Mouse (Mus musculus) liver, postnatal 0 days (tissue): ENCODE measurements at regions not wholly inside any gene's neighbourhood (a gene's known extent, or its start where the extent isn't known, plus 50 kb on each side); places are given as distances from the start of the nearest gene placed in this dataset.
"Not testable (repeated sequence)": the region's sequence is repeated elsewhere in the genome, so short reads cannot be mapped to it uniquely, and the experiment has no call there.

ENCODE experiments used
- ATAC-seq: fragments of 200-750 bp; cut with Nextera tagmentation; 2 replicates; pipeline ENCODE4 v1.8.0; 2017; ENCODE audit warnings: mild to moderate bottlenecking, moderate library complexity
- DNase-seq: peaks from one replicate; pipeline ENCODE4 v3.0.0-alpha.2; 2016
- H3K27ac ChIP-seq: fragments of 300-500 bp; sonication (generic); 2 replicates; pipeline ENCODE4 v1.5.1; 2014; ENCODE audit warnings: antibody characterized with exemption, moderate library complexity, mild to moderate bottlenecking, low read depth
- H3K27me3 ChIP-seq: fragments of 300-500 bp; sonication (generic); 2 replicates; pipeline ENCODE4 v1.6.1; 2014; ENCODE audit warnings: low read length, control low read depth, mixed read lengths; ENCODE audit not compliant: insufficient read depth
- H3K36me3 ChIP-seq: fragments of 300-500 bp; sonication (generic); replicated peaks from 2 replicates; pipeline ENCODE4 v1.6.1; 2014; ENCODE audit warnings: mild to moderate bottlenecking, control low read depth, low read length, moderate library complexity, mixed read lengths; ENCODE audit not compliant: insufficient read depth
- H3K4me1 ChIP-seq: fragments of 300-500 bp; sonication (generic); 2 replicates; pipeline ENCODE4 v1.6.1; 2014; ENCODE audit warnings: antibody characterized with exemption, mild to moderate bottlenecking, control low read depth; ENCODE audit not compliant: insufficient read depth
- H3K4me2 ChIP-seq: fragments of 300-500 bp; sonication (generic); 2 replicates; pipeline ENCODE4 v1.6.1; 2014; ENCODE audit warnings: low read depth, mild to moderate bottlenecking, low read length, moderate library complexity, mixed read lengths
- H3K4me3 ChIP-seq: fragments of 300-500 bp; sonication (generic); 2 replicates; pipeline ENCODE4 v1.5.1; 2014; ENCODE audit warnings: low read depth, low read length
- H3K9ac ChIP-seq: fragments of 300-500 bp; sonication (generic); replicated peaks from 2 replicates; pipeline ENCODE4 v1.6.1; 2014; ENCODE audit warnings: mild to moderate bottlenecking, moderate library complexity
- H3K9me3 ChIP-seq: fragments of 300-500 bp; sonication (generic); 2 replicates; pipeline ENCODE4 v1.6.1; 2016; ENCODE audit warnings: mild to moderate bottlenecking, control low read depth, low read length, mixed read lengths
- CTCF ChIP-seq: sonication (generic); IDR thresholded peaks from 2 replicates; pipeline ENCODE4 v1.5.1; 2016; ENCODE audit warnings: antibody characterized with exemption, low read depth
- EP300 ChIP-seq: IDR thresholded peaks from 2 replicates; pipeline ENCODE4 v1.6.1; 2016; ENCODE audit warnings: antibody characterized with exemption, low read depth, mild to moderate bottlenecking
- WGBS: fragments of 180-500 bp; shearing (Covaris S2); extraction: QIAGEN DNeasy Blood & Tissue Kit; methylation state at CpG from one replicate; pipeline ENCODE4 v1.1.7; 2014; ENCODE audit not compliant: insufficient replicate concordance; 5-methylcytosine and 5-hydroxymethylcytosine counted together

DNA sequence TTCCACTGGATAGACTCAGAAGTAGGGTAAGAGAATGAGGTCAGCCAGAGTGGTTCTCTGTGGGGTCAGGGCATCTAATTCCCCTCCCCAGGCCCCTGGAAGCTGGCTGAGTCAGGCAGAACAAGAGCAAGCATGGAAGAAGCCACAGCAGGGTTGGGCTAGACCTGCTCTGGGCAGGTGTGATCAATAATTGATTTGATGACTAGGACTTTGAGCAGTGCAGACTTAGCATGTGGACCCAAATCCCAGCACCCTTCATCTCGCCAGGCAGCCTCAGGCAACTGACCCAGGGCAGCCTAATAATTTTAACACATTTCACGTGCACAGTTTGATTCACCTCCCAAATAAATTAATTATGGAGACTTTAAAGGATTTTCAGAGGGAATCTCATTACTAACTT lies 67.2 kb downstream of the Qdpr start:
- WGBS = 59% methylated on average over 2 of the region's 2 CpGs
- no peaks in the 10 kb centered on the region for H3K36me3 ChIP-seq
- H3K4me2 ChIP-seq = no peak overlapping the region
- H3K27ac ChIP-seq = no peak overlapping the region
- no peak for ATAC-seq
- H3K4me3 ChIP-seq = no peak overlapping the region
- H3K9me3 ChIP-seq = no peaks in the 10 kb centered on the region
- H3K27me3 ChIP-seq = no peaks in the 10 kb centered on the region
- TF ChIP-seq EP300 (no peak), CTCF (no peak)
- no peak for DNase-seq
- no peaks in the 10 kb centered on the region for H3K4me1 ChIP-seq
- H3K9ac ChIP-seq = no peak overlapping the region

DNA sequence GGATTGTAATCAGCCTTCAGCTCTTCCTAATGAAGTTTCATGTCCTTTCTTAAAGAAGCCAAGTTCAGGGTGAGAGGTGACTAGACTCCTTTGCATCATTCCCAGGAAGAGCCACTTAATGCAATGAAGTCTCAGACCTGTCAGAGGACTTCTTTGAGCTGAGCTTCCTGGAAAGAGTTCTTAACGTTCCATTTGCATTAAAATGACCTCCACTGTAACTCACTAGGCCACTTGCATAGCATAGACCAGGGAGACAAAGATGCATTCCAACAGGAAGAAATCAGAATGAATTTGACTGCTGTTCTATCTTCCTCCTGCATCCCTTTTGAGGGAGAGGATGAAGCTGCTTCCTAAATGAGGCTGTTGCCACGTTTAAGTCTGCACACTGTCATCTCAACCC lies 71.5 kb downstream of the Qdpr start:
- DNase-seq = no peak
- WGBS = 9% methylated on average over 2 of the region's 2 CpGs
- Histone ChIP-seq H3K4me3 (no peak overlapping the region), H3K4me1 (no peaks in the 10 kb centered on the region), H3K27ac (no peak overlapping the region), H3K9ac (no peak overlapping the region), H3K27me3 (no peaks in the 10 kb centered on the region), H3K9me3 (no peaks in the 10 kb centered on the region), H3K36me3 (no peaks in the 10 kb centered on the region), H3K4me2 (no peak overlapping the region)
- no peak for ATAC-seq
- TF ChIP-seq CTCF = no peak
- no peak for TF ChIP-seq EP300

DNA sequence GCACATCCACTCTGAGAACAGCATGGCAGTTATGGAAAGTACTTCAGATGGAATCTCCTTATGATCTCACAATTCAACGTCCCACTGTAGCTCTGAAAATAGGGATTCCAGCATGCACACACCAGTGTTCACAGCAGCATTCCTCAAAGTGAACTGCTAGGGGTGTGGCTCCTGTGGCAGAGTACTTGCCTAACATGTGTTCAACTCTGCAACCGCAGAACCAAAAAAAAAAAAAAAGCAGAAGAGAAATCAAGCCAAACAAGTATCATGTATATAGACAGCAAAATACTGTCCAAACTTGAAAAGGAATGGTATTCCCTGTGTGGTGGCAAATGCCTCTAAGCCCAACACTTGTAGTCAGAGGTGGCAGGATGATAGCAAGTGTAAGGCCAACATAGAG lies 77.0 kb downstream of the Qdpr start:
- H3K36me3 ChIP-seq = no peaks in the 10 kb centered on the region
- TF ChIP-seq EP300 = no peak
- no peak for TF ChIP-seq CTCF
- no peak overlapping the region for H3K4me2 ChIP-seq
- no peaks in the 10 kb centered on the region for H3K9me3 ChIP-seq
- no peak overlapping the region for H3K4me3 ChIP-seq
- no peak overlapping the region for H3K27ac ChIP-seq
- H3K4me1 ChIP-seq = no peaks in the 10 kb centered on the region
- no peak overlapping the region for H3K9ac ChIP-seq
- H3K27me3 ChIP-seq = no peaks in the 10 kb centered on the region
- 64% methylated on average over 2 of the region's 2 CpGs for WGBS
- DNase-seq (no peak), ATAC-seq (no peak)

DNA sequence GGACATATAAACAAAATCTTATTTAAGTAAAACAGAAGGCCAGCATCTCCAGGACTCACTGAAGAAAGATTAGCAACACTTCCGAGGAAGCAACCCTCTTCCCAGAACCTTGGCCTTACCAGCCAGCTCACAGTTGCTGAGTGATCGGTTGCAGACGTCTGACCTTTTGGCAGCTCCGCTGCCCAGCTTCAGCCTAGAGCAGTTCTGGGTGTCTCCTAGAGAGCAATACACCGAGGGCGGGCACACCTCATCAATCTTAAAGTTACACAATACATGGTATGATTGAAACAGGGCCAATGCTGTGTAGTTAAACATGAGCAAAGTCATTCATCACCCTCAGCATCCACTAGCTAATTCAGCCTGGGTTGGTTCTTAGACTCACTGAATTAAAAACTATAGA lies 81.6 kb downstream of the Qdpr start:
- 75% methylated on average over 6 of the region's 6 CpGs for WGBS
- TF ChIP-seq EP300 (no peak), CTCF (no peak)

DNA sequence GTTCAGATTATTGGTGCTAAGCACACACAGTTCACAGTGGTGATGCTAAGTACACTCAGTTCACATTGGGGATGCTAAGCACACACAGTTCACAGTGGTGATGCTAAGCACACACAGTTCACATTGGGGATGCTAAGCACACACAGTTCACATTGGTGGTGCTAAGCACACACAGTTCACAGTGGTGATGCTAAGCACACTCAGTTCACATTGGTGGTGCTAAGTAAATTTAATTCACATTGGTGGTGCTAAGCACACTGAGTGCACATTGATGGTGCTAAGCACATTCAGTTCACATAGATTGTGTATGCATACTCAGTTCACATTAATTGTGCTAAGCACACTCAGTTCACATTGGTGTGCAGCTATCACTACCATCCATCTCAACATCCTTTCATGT lies 89.8 kb downstream of the Qdpr start:
- no peak for TF ChIP-seq EP300
- no peak for TF ChIP-seq CTCF
- DNase-seq = no peak
- Histone ChIP-seq H3K9ac (no peak overlapping the region), H3K4me2 (no peak overlapping the region), H3K27me3 (no peaks in the 10 kb centered on the region), H3K27ac (no peak overlapping the region), H3K4me1 (no peaks in the 10 kb centered on the region), H3K4me3 (no peak overlapping the region), H3K9me3 (no peaks in the 10 kb centered on the region), H3K36me3 (no peaks in the 10 kb centered on the region)
- ATAC-seq = no peak

More for the DNA sequence above, 81.6 kb downstream of the Qdpr start:
- H3K36me3 ChIP-seq = no peaks in the 10 kb centered on the region
- no peaks in the 10 kb centered on the region for H3K4me1 ChIP-seq
- H3K9ac ChIP-seq = no peak overlapping the region
- H3K9me3 ChIP-seq = no peaks in the 10 kb centered on the region
- H3K27ac ChIP-seq = no peak overlapping the region
- H3K27me3 ChIP-seq = no peaks in the 10 kb centered on the region
- no peak overlapping the region for H3K4me2 ChIP-seq
- H3K4me3 ChIP-seq = no peak overlapping the region
- no peak for ATAC-seq
- DNase-seq = no peak

DNA sequence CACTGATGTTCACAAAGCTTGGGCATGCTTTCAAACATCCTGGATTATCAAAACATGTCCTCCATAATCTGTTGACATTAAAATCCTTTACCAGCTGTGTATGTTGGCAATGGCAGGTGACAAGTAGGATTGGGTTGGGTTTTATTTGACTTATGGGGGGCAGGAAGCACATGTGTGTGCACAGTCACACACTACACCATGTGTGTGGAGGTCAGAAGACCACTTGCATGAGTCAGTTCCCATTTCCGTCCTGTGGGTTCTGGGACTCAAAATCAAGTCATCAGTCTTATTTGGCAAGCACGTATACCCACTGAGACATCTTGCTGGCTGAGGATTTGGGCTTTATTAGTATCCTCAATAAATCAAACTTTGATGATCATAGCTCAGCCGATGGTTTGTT lies 109.6 kb downstream of the Qdpr start:
- no peak for DNase-seq
- H3K4me3 ChIP-seq = no peak overlapping the region
- H3K9ac ChIP-seq = no peak overlapping the region
- no peaks in the 10 kb centered on the region for H3K9me3 ChIP-seq
- ATAC-seq = no peak
- no peak overlapping the region for H3K27ac ChIP-seq
- H3K4me2 ChIP-seq = no peak overlapping the region
- WGBS = 63% methylated on average over 3 of the region's 3 CpGs
- H3K4me1 ChIP-seq = no peaks in the 10 kb centered on the region; the same call in 1 of the 2 replicates
- TF ChIP-seq EP300 = no peak
- no peaks in the 10 kb centered on the region for H3K27me3 ChIP-seq
- no peaks in the 10 kb centered on the region for H3K36me3 ChIP-seq

DNA sequence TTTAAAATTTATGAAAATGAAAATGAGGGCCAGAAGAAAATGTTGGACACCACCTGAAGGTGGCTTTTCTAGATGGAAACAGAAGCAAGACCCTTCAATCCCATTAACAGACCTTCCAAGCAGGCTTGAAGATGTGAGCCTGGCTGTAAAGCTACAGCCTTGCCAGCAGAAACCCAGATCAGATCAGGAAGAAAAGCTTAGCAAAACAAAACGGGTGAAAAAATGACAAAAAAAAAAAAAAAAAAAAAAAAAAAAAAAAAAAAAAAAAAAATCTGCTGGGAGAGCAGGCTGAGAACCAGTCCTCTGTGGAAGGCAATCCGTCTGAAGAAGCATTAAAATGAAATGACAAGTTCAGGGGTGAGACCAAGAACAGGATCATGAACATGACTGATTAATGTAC lies 113.2 kb downstream of the Qdpr start:
- Histone ChIP-seq H3K4me1 (no peaks in the 10 kb centered on the region), H3K27me3 (no peaks in the 10 kb centered on the region), H3K27ac (no peak overlapping the region), H3K4me2 (no peak overlapping the region), H3K36me3 (no peaks in the 10 kb centered on the region), H3K9me3 (no peaks in the 10 kb centered on the region), H3K9ac (no peak overlapping the region), H3K4me3 (no peak overlapping the region)
- DNase-seq (no peak), ATAC-seq (no peak)
- TF ChIP-seq CTCF (no peak), EP300 (no peak)
- 32% methylated on average over 2 of the region's 2 CpGs for WGBS

DNA sequence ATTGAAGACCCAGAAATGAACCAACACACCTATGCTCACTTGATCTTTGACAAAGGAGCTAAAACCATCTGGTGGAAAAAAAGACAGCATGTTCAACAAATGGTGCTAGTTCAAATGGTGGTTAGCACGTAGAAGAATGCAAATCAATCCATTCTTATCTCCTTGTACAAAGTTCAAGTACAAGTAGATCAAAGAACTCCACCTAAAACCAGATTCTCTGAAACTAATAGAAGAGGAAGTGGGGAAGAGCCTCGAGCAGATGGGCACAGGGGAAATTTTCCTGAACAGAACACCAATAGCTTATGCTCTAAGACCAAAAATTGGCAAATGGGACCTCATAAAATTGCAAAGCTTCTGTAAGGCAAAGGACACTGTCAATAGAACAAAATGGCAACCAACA lies 125.6 kb downstream of the Qdpr start:
- not testable (repeated sequence) for DNase-seq, H3K36me3 ChIP-seq, H3K4me3 ChIP-seq, H3K9me3 ChIP-seq, H3K27ac ChIP-seq, H3K9ac ChIP-seq, H3K4me1 ChIP-seq, ATAC-seq, H3K4me2 ChIP-seq, H3K27me3 ChIP-seq
- WGBS = 14% methylated on average over 2 of the region's 2 CpGs
